Mouse (Mus musculus) cortical plate, adult 2 months (tissue): Measurements from ENCODE around the gene Ippk.

Experiments used
- CTCF ChIP-seq: fragments of 200-500 bp; IDR thresholded peaks from 2 replicates; pipeline ENCODE4 v1.5.1; 2011; ENCODE audit warnings: mild to moderate bottlenecking, control low read depth, low read length; ENCODE audit not compliant: insufficient read depth; ENCODE audit errors: extremely low read depth
- POLR2A ChIP-seq: fragments of 200-500 bp; IDR thresholded peaks from 2 replicates; pipeline ENCODE4 v1.6.1; 2011; ENCODE audit warnings: mild to moderate bottlenecking, low read length, control low read depth; ENCODE audit not compliant: insufficient read depth; ENCODE audit errors: extremely low read depth

DNA sequence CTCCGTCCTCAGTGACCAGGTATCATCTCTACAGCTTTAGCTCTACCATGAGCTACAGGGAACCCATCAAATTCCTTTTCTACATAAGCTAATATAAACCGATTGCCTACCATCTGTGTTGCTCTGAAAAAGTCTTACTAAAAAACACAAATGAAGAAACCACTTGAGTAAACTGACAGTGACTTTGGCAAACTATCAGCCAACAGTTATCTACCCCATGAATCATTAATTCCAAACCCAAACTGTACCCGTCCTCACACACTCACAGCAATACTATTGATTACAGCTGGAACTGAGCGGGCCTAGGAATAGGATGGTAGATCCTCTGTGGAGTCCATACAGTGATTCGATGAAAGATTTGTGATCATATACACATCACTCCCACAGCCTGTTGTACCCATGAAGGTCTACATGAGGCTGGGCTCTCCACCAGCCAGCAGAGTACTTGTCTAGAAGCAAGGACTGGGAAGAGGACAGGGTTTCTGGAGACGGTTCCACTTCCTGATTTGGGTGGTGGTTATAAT, 57.9 kb downstream of the Ippk start:
- TF ChIP-seq CTCF = no peak
- TF ChIP-seq POLR2A = no peak
